Mouse (Mus musculus) liver, embryonic 13.5 days (tissue): ENCODE results near the gene Dnah11. TPM values are rescaled to one million over a fixed set of nuclear protein-coding genes. Genes with fewer than 3 reads are reported as not detected.

Source experiments
- ATAC-seq: fragments of 200-750 bp; cut with Nextera tagmentation; 2 replicates; pipeline ENCODE4 v1.8.0; 2017; ENCODE audit warnings: low read depth, mild to moderate bottlenecking, moderate number of reproducible peaks, moderate library complexity
- DNase-seq: peaks from one replicate; pipeline ENCODE4 v3.0.0; 2022
- H3K27ac ChIP-seq: fragments of 300-500 bp; sonication (generic); 2 replicates; pipeline ENCODE4 v1.5.1; 2015; ENCODE audit warnings: moderate library complexity, mild to moderate bottlenecking, inconsistent platforms
- H3K27me3 ChIP-seq: fragments of 300-500 bp; sonication (generic); 2 replicates; pipeline ENCODE4 v1.6.1; 2015; ENCODE audit warnings: mild to moderate bottlenecking, inconsistent platforms
- H3K36me3 ChIP-seq: fragments of 300-500 bp; sonication (generic); 2 replicates; pipeline ENCODE4 v1.6.1; 2015; ENCODE audit warnings: mild to moderate bottlenecking, inconsistent platforms
- H3K4me1 ChIP-seq: fragments of 300-500 bp; sonication (generic); replicated peaks from 2 replicates; pipeline ENCODE4 v1.6.1; 2015; ENCODE audit warnings: inconsistent platforms
- H3K4me2 ChIP-seq: fragments of 300-500 bp; sonication (generic); 2 replicates; pipeline ENCODE4 v1.6.1; 2015; ENCODE audit warnings: inconsistent platforms, mild to moderate bottlenecking, moderate library complexity
- H3K4me3 ChIP-seq: fragments of 300-500 bp; sonication (generic); replicated peaks from 2 replicates; pipeline ENCODE4 v1.5.1; 2015; ENCODE audit warnings: mild to moderate bottlenecking, inconsistent platforms
- H3K9ac ChIP-seq: fragments of 300-500 bp; sonication (generic); 2 replicates; pipeline ENCODE4 v1.6.1; 2015; ENCODE audit warnings: mild to moderate bottlenecking, inconsistent platforms
- H3K9me3 ChIP-seq: fragments of 300-500 bp; sonication (generic); replicated peaks from 2 replicates; pipeline ENCODE4 v1.6.1; 2016; ENCODE audit warnings: inconsistent platforms
- WGBS: fragments of 180-500 bp; shearing (Covaris S2); methylation state at CpG from one replicate; pipeline ENCODE4 v1.1.7; 2015; ENCODE audit not compliant: insufficient replicate concordance; 5-methylcytosine and 5-hydroxymethylcytosine counted together
- polyA plus RNA-seq: library from polyadenylated mRNA; unstranded; fragments of >200 nt; fragmentation: Nextera tagmentation; extraction: Ambion mirVana; gene quantifications from 2 replicates; pipeline ENCODE4 v1.2.1, GENCODE M21; 2015

Gene Dnah11
- polyA plus RNA-seq = 0.02 and 0.07 TPM in 2 replicates

GRCm38 (mm10) chr12:118198386-118199093 lies at the start of gene Dnah11:
Dnah11 (minus strand) TSS chr12:118199043.
- Histone ChIP-seq H3K4me3 (peak within 1 kb of the TSS; percentile 56), H3K9ac (no peak within 1 kb of the TSS), H3K27ac (no peak within 1 kb of the TSS), H3K27me3 (peaks cover 46% of the 10 kb centered on the region), H3K9me3 (no peaks in the 10 kb centered on the region), H3K36me3 (no peaks in the 10 kb centered on the region), H3K4me1 (peaks cover 9% of the 10 kb centered on the region; the same call in 1 of the 2 replicates), H3K4me2 (peak within 1 kb of the TSS; percentile 63)
- DNase-seq (peak; percentile 48), ATAC-seq (peak; percentile 93)
- WGBS = under 1% methylated on average over 47 of the region's 47 CpGs

DNA sequence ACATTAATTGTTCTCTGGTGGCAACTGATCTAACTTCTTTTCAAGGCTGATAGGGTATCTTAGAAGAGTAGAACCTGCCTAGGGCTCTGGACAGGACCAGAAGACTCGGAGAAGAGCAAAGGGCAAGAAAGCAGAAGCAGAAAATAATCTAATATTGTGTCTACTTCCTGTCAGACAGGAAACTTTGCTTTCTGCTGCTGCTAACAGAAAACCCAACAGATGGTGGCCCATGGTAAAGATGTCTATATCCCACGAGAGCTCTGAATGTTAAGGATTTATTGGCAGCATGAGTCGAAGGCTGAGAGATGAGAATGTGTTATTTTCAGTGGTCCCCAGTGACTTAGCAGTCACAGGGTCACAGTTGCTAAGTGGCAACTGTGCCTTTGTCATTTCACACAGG lies 22.3 kb upstream of the Dnah11 start:
- DNase-seq = no peak
- Histone ChIP-seq H3K36me3 (no peaks in the 10 kb centered on the region), H3K9ac (no peak overlapping the region), H3K4me3 (no peak overlapping the region), H3K4me1 (no peaks in the 10 kb centered on the region), H3K27me3 (no peaks in the 10 kb centered on the region), H3K27ac (no peak overlapping the region), H3K4me2 (no peak overlapping the region), H3K9me3 (no peaks in the 10 kb centered on the region)
- ATAC-seq = no peak
- 23% methylated on average over 3 of the region's 3 CpGs for WGBS

DNA sequence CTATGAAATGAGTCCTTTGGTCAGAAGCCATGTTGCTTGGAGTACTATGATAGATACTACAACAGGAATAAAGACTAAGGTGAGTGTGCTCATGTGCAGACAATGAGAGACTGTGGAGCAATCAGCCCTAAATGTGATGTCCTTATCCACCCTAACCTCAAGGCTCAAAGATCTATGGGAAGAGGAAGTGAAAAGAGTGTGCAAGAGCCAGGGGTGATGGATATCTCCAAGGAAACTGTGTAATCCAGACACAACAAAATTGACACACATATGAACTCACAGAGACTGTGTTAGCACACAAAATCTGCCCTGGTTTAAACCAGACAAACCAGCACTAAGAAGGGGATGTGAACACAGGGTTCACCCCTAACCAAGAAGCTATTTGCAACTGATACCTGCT lies 21.2 kb upstream of the Dnah11 start:
- no peak for ATAC-seq
- no peaks in the 10 kb centered on the region for H3K4me1 ChIP-seq

GRCm38 (mm10) chr12:118212163-118212562 lies 13.3 kb upstream of the Dnah11 start:
- 39% methylated on average over 2 of the region's 2 CpGs for WGBS
- no peaks in the 10 kb centered on the region for H3K9me3 ChIP-seq
- no peak overlapping the region for H3K9ac ChIP-seq
- no peaks in the 10 kb centered on the region for H3K36me3 ChIP-seq
- DNase-seq (no peak), ATAC-seq (no peak)
- no peaks in the 10 kb centered on the region for H3K4me1 ChIP-seq
- no peak overlapping the region for H3K4me2 ChIP-seq
- H3K27me3 ChIP-seq = no peaks in the 10 kb centered on the region
- H3K4me3 ChIP-seq = no peak overlapping the region
- H3K27ac ChIP-seq = no peak overlapping the region

More for the DNA sequence above, 21.2 kb upstream of the Dnah11 start:
- no peak overlapping the region for H3K27ac ChIP-seq
- no peaks in the 10 kb centered on the region for H3K9me3 ChIP-seq
- no peak overlapping the region for H3K4me3 ChIP-seq
- no peaks in the 10 kb centered on the region for H3K27me3 ChIP-seq
- no peaks in the 10 kb centered on the region for H3K36me3 ChIP-seq
- no peak overlapping the region for H3K9ac ChIP-seq
- H3K4me2 ChIP-seq = no peak overlapping the region
- no peak for DNase-seq

DNA sequence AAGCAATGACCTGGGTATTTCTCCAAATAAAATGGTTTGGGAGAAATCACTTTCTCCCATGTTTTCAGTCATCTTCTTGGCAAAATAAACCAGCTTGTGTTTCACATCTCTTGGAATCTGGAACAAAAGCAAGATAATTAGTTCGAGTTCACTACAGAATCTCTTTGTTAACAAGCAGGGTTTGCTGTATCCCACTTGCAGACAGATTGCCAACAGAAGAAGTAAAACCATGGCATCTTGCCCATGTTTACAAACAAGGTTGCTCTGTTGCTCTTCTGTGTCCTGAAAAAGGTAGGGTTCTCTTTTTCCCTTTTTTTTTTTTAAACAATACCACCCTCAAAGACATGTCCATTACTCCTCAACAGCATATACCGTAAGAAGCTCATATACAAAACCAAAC lies 2.3 kb downstream of the Dnah11 start:
- no peak for DNase-seq
- Histone ChIP-seq H3K4me1 (peaks cover 9% of the 10 kb centered on the region; the same call in 1 of the 2 replicates), H3K4me3 (no peak overlapping the region), H3K9me3 (no peaks in the 10 kb centered on the region), H3K9ac (no peak overlapping the region), H3K4me2 (no peak overlapping the region), H3K36me3 (no peaks in the 10 kb centered on the region), H3K27ac (no peak overlapping the region), H3K27me3 (peaks cover 48% of the 10 kb centered on the region)
- WGBS = 50% methylated on average over 2 of the region's 2 CpGs
- ATAC-seq = no peak

DNA sequence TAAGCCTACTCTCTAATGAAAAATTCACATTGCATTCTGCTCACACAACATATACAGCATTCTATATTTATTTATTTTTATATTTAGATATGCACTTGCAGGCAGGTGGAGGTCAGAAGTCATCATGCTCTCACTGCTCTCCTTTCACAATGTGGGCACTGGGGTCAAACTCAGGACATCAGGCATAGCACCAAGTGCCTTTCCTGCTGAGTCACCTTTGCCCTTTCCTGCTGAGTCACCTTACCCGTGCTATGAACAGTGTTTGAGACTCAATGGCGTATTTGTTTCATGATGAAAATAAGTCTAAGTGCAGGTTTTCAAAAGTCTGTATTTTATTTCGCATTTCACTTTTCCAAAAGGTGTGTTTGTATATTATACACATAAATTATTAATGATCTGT lies 9.3 kb downstream of the Dnah11 start:
- no peaks in the 10 kb centered on the region for H3K9me3 ChIP-seq
- peak; percentile 23 for DNase-seq
- WGBS = 56% methylated on average over 3 of the region's 3 CpGs
- H3K27me3 ChIP-seq = 0 out of 2 replicates have a peak, but pooled peaks cover 2% of the 10 kb centered on the region
- H3K4me3 ChIP-seq = no peak overlapping the region
- H3K27ac ChIP-seq = no peak overlapping the region
- no peaks in the 10 kb centered on the region for H3K36me3 ChIP-seq
- peaks cover 20% of the 10 kb centered on the region for H3K4me1 ChIP-seq
- ATAC-seq = peak; percentile 69
- no peak overlapping the region for H3K4me2 ChIP-seq
- no peak overlapping the region for H3K9ac ChIP-seq

GRCm38 (mm10) chr12:118187663-118188062 lies 11.2 kb downstream of the Dnah11 start:
- DNase-seq (no peak), ATAC-seq (no peak)
- H3K9me3 ChIP-seq = no peaks in the 10 kb centered on the region
- H3K36me3 ChIP-seq = no peaks in the 10 kb centered on the region
- H3K9ac ChIP-seq = no peak overlapping the region
- no peak overlapping the region for H3K27ac ChIP-seq
- H3K4me3 ChIP-seq = no peak overlapping the region
- H3K27me3 ChIP-seq = no peaks in the 10 kb centered on the region
- H3K4me2 ChIP-seq = no peak overlapping the region
- WGBS = 37% methylated on average over 2 of the region's 2 CpGs
- peaks cover 20% of the 10 kb centered on the region for H3K4me1 ChIP-seq

DNA sequence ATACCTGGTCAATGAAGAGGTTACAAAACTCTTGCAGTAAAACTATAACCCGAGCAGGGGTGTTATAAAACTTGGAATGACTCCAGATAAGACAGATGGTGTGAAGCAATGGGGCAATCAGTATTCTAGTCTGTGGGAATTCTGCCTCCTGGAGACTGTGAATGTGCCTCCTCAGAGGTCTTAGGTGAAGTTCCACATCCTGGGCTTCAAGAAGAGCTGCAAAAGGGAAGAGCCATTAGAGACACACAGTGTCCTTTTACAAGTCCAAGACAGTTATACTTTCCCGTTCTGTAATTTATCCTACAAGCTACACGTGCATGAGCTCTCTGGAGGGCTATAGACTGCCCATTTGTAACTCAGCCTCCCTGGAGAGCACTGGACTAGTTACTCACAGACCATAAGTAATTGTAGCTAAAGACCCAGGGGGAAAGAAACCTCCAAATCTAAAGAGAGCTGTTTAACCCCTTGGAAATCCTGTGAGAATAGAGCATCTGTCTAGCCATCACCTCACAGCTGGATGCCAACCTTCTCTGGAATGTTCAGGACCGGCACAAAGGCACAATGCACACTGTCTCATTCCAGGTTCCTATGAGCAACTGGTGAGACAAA lies 11.9 kb downstream of the Dnah11 start:
- H3K9me3 ChIP-seq = no peaks in the 10 kb centered on the region
- peaks cover 20% of the 10 kb centered on the region for H3K4me1 ChIP-seq
- H3K9ac ChIP-seq = no peak overlapping the region
- H3K36me3 ChIP-seq = no peaks in the 10 kb centered on the region
- no peak overlapping the region for H3K4me2 ChIP-seq
- WGBS = 36% methylated on average over 4 of the region's 4 CpGs
- no peak for ATAC-seq
- H3K4me3 ChIP-seq = no peak overlapping the region
- no peaks in the 10 kb centered on the region for H3K27me3 ChIP-seq
- H3K27ac ChIP-seq = peak overlapping the region; percentile 24; the same call in 1 of the 2 replicates
- DNase-seq = no peak

GRCm38 (mm10) chr12:118186120-118186880 lies 12.5 kb downstream of the Dnah11 start:
- ATAC-seq = peak; percentile 74
- 50% methylated on average over 4 of the region's 4 CpGs for WGBS
- Histone ChIP-seq H3K4me3 (no peak overlapping the region), H3K4me1 (peaks cover 20% of the 10 kb centered on the region), H3K27ac (no peak overlapping the region), H3K9ac (no peak overlapping the region), H3K9me3 (no peaks in the 10 kb centered on the region), H3K36me3 (no peaks in the 10 kb centered on the region), H3K4me2 (no peak overlapping the region), H3K27me3 (no peaks in the 10 kb centered on the region)
- no peak for DNase-seq

- H3K4me2 ChIP-seq = no peak overlapping the region
- no peaks in the 10 kb centered on the region for H3K36me3 ChIP-seq
- DNase-seq (no peak), ATAC-seq (no peak)
- no peak overlapping the region for H3K27ac ChIP-seq
- no peak overlapping the region for H3K4me3 ChIP-seq
- H3K27me3 ChIP-seq = no peaks in the 10 kb centered on the region
- 36% methylated on average over 1 of the region's 1 CpGs for WGBS
- no peaks in the 10 kb centered on the region for H3K9me3 ChIP-seq
- peaks cover 17% of the 10 kb centered on the region for H3K4me1 ChIP-seq
- H3K9ac ChIP-seq = no peak overlapping the region
Measured at GRCm38 (mm10) chr12:118184731-118185130, 14.1 kb downstream of the Dnah11 start.

GRCm38 (mm10) chr12:118177756-118178155 lies 21.1 kb downstream of the Dnah11 start:
- no peaks in the 10 kb centered on the region for H3K4me1 ChIP-seq
- 65% methylated on average over 5 of the region's 5 CpGs for WGBS
- H3K9me3 ChIP-seq = no peaks in the 10 kb centered on the region
- no peaks in the 10 kb centered on the region for H3K27me3 ChIP-seq
- no peak overlapping the region for H3K4me3 ChIP-seq
- no peaks in the 10 kb centered on the region for H3K36me3 ChIP-seq
- no peak overlapping the region for H3K27ac ChIP-seq
- no peak for ATAC-seq
- no peak for DNase-seq
- H3K9ac ChIP-seq = no peak overlapping the region
- H3K4me2 ChIP-seq = no peak overlapping the region
